Mouse (Mus musculus) hindbrain, embryonic 11.5 days (tissue): ENCODE measurements around the gene Vwc2l. TPM values are rescaled to one million over a fixed set of nuclear protein-coding genes. Genes with fewer than 3 reads are reported as not detected.

Experiments
- ATAC-seq: fragments of 200-750 bp; cut with Nextera tagmentation; 2 replicates; pipeline ENCODE4 v1.8.0; 2017; ENCODE audit warnings: mild to moderate bottlenecking, moderate TSS enrichment, moderate library complexity; ENCODE audit not compliant: low FRiP score
- DNase-seq: peaks from one replicate; pipeline ENCODE4 v3.0.0-alpha.2; 2015; ENCODE audit warnings: low spot score
- H3K27ac ChIP-seq: fragments of 300-500 bp; sonication (generic); 2 replicates; pipeline ENCODE4 v1.5.1; 2014; ENCODE audit warnings: mild to moderate bottlenecking, low read depth, low read length
- H3K27me3 ChIP-seq: fragments of 300-500 bp; sonication (generic); 2 replicates; pipeline ENCODE4 v1.6.1; 2014; ENCODE audit warnings: mild to moderate bottlenecking, low read length, moderate library complexity, mixed read lengths; ENCODE audit not compliant: control insufficient read depth, insufficient read depth
- H3K36me3 ChIP-seq: fragments of 300-500 bp; sonication (generic); 2 replicates; pipeline ENCODE4 v1.6.1; 2014; ENCODE audit warnings: mild to moderate bottlenecking, low read length, moderate library complexity, mixed read lengths; ENCODE audit not compliant: control insufficient read depth, insufficient read depth
- H3K4me1 ChIP-seq: fragments of 300-500 bp; sonication (generic); replicated peaks from 2 replicates; pipeline ENCODE4 v1.6.1; 2014; ENCODE audit warnings: low read length, mixed read lengths; ENCODE audit not compliant: control insufficient read depth, insufficient read depth
- H3K4me2 ChIP-seq: fragments of 300-500 bp; sonication (generic); replicated peaks from 2 replicates; pipeline ENCODE4 v1.6.1; 2014; ENCODE audit warnings: mild to moderate bottlenecking, low read depth, low read length
- H3K4me3 ChIP-seq: fragments of 300-500 bp; sonication (generic); 2 replicates; pipeline ENCODE4 v1.5.1; 2014; ENCODE audit warnings: low read depth, low read length
- H3K9ac ChIP-seq: fragments of 300-500 bp; sonication (generic); 2 replicates; pipeline ENCODE4 v1.6.1; 2014; ENCODE audit warnings: low read depth, low read length
- H3K9me3 ChIP-seq: fragments of 300-500 bp; sonication (generic); 2 replicates; pipeline ENCODE4 v1.6.1; 2016; ENCODE audit warnings: low read length; ENCODE audit not compliant: control insufficient read depth
- WGBS: fragments of 180-500 bp; shearing (Covaris S2); extraction: QIAGEN DNeasy Blood & Tissue Kit; methylation state at CpG from one replicate; pipeline ENCODE4 v1.1.7; 2014; 5-methylcytosine and 5-hydroxymethylcytosine counted together
- polyA plus RNA-seq: library from polyadenylated mRNA; unstranded; fragments of >200 nt; fragmentation: Nextera tagmentation; extraction: Ambion mirVana; gene quantifications from 2 replicates; pipeline ENCODE4 v1.2.1, GENCODE M21; 2014

The Vwc2l gene
- polyA plus RNA-seq, 1 experiment from 2014 or later = 1.2 TPM

DNA sequence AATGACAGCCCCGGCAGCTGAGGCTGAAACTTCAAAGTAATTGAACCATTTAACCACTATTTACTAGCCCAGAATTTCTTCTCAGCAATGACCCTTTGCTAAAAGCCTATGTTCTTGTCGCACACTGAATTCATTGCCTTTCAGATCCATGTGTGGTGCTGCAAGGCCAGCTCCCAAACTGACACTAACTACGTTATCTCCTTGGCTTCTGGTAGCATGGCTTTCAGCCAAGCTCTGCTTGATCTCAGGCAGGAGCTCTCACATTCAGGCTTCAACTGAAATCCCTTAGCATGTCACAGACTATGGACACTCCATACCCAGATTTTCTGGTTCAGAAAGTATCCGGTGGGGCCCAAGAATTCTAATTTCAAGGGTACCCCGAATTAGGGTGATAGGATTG, 140.6 kb downstream of the Vwc2l start:
- WGBS = 82% methylated on average over 5 of the region's 5 CpGs
- no peaks in the 10 kb centered on the region for H3K36me3 ChIP-seq
- H3K4me1 ChIP-seq = no peaks in the 10 kb centered on the region
- no peak overlapping the region for H3K4me2 ChIP-seq
- no peak overlapping the region for H3K9ac ChIP-seq
- ATAC-seq (no peak), DNase-seq (no peak)
- no peaks in the 10 kb centered on the region for H3K27me3 ChIP-seq
- no peaks in the 10 kb centered on the region for H3K9me3 ChIP-seq
- no peak overlapping the region for H3K4me3 ChIP-seq
- H3K27ac ChIP-seq = no peak overlapping the region

DNA sequence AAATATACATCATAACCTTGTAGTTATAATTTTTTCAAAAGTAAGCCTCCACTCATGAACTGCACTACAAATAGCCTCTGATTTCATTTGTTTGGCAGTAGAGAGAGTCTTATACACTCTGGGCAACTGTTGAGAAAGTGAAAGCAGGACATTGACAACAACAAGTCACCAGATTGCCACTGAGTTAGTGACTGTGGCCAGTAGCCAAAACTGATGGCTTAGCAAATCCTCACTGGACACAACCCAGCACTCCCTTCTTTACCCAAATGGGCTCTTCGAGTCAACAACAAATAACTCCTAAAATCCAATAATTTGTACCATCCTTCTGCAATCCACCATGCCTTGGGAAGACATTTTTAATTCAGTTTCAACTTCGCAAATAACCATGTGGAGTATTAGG, 155.0 kb downstream of the Vwc2l start:
- no peak overlapping the region for H3K9ac ChIP-seq
- H3K36me3 ChIP-seq = no peaks in the 10 kb centered on the region
- no peaks in the 10 kb centered on the region for H3K27me3 ChIP-seq
- 88% methylated on average over 2 of the region's 2 CpGs for WGBS
- H3K4me2 ChIP-seq = no peak overlapping the region
- no peak overlapping the region for H3K27ac ChIP-seq
- no peaks in the 10 kb centered on the region for H3K9me3 ChIP-seq
- no peaks in the 10 kb centered on the region for H3K4me1 ChIP-seq
- no peak for ATAC-seq
- DNase-seq = no peak
- H3K4me3 ChIP-seq = no peak overlapping the region

DNA sequence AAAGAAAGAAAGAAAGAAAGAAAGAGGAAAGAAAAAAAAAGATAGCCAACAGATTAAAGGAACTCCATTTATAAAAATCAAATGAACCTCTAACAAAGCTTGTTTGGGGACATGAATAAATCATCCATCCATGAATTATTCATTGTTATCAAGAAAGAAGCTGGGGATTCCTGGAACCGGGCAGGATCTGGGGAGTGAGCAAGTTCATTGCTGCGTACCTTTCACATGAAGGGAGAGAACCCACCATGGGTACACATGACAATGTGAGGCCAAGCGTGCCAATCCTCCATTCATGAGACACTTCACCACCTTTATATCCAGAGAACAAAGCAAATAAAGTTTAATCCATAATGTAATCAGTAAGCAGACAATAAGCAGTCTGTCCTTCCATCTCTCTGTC, 155.8 kb downstream of the Vwc2l start:
- WGBS = 53% methylated on average over 3 of the region's 3 CpGs
- DNase-seq = peak; percentile 24
- no peak overlapping the region for H3K27ac ChIP-seq
- H3K36me3 ChIP-seq = no peaks in the 10 kb centered on the region
- no peak overlapping the region for H3K4me2 ChIP-seq
- no peaks in the 10 kb centered on the region for H3K4me1 ChIP-seq
- ATAC-seq = peak; percentile 41; the same call in 1 of the 2 replicates
- no peaks in the 10 kb centered on the region for H3K9me3 ChIP-seq
- H3K9ac ChIP-seq = no peak overlapping the region
- no peaks in the 10 kb centered on the region for H3K27me3 ChIP-seq
- H3K4me3 ChIP-seq = no peak overlapping the region

DNA sequence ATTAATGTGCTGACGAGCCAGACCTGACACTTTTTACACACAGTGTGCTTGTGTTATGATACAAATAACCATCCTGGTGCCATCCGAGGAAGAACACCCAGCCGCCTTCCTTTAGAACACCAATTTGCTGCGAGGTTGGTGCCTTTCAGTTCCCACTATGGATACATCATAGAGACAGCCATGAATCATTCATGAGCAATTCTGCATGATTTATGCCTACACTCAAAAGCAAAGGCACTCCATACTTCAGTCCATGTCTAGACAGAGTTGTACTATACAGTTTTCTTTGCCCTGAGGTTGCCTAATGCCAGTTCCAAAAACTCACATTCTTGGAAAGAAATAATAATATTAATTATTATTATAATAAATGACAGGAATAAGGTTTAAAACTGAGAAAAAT, 158.6 kb downstream of the Vwc2l start:
- WGBS = 49% methylated on average over 4 of the region's 4 CpGs
- Histone ChIP-seq H3K36me3 (no peaks in the 10 kb centered on the region), H3K4me3 (no peak overlapping the region), H3K4me1 (no peaks in the 10 kb centered on the region), H3K9me3 (no peaks in the 10 kb centered on the region), H3K27me3 (no peaks in the 10 kb centered on the region), H3K4me2 (no peak overlapping the region), H3K27ac (no peak overlapping the region), H3K9ac (no peak overlapping the region)
- ATAC-seq (0 out of 2 replicates have a peak, but pooled peaks have one; percentile 58), DNase-seq (peak; percentile 14)

DNA sequence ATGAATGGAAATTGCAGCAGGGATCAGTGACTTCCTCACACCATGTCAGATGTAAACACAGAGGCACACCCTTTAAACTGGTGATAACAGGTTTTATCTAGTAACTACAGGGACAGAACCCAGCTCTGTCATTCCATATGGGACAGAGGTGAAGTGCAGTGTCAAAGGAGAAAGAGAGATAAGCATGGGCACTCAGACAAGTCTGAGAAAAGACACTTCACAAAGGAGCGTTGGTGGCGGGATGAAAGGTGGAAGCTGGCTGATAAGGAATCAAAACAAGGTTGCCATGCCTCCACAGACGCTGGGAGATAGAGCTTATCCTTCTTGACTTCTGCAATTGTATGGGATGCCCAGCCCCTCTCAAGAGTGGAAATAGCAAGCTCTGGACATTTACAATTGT, 176.8 kb downstream of the Vwc2l start:
- no peak for DNase-seq
- ATAC-seq = 0 out of 2 replicates have a peak, but pooled peaks have one; percentile 19
- Histone ChIP-seq H3K4me2 (no peak overlapping the region), H3K9me3 (no peaks in the 10 kb centered on the region), H3K27ac (no peak overlapping the region), H3K27me3 (no peaks in the 10 kb centered on the region), H3K36me3 (no peaks in the 10 kb centered on the region), H3K9ac (no peak overlapping the region), H3K4me3 (no peak overlapping the region), H3K4me1 (no peaks in the 10 kb centered on the region)
- WGBS = 82% methylated on average over 3 of the region's 3 CpGs

DNA sequence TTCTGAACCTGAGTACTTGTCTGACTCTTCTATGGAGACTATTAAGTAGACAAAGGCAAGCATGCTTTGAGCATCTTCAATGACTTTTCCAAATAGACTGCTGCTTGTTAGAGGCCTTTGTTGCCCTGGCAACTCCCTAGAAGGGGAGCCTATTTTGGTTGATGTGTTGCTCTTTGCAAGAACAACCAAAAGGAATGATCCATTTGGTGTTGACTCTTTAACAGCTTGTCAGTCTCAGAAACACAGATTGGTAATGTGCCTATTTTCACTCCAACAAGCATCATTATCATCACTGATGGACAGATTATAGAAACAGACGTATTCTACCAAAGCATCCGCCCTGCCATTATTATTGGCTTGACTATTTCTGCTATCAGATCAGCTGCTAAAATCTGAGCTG, 181.9 kb downstream of the Vwc2l start:
- ATAC-seq (no peak), DNase-seq (no peak)
- 93% methylated on average over 2 of the region's 2 CpGs for WGBS
- H3K27me3 ChIP-seq = no peaks in the 10 kb centered on the region
- H3K27ac ChIP-seq = no peak overlapping the region
- H3K9ac ChIP-seq = no peak overlapping the region
- no peak overlapping the region for H3K4me3 ChIP-seq
- H3K9me3 ChIP-seq = no peaks in the 10 kb centered on the region
- H3K4me2 ChIP-seq = no peak overlapping the region
- H3K36me3 ChIP-seq = no peaks in the 10 kb centered on the region
- H3K4me1 ChIP-seq = no peaks in the 10 kb centered on the region

DNA sequence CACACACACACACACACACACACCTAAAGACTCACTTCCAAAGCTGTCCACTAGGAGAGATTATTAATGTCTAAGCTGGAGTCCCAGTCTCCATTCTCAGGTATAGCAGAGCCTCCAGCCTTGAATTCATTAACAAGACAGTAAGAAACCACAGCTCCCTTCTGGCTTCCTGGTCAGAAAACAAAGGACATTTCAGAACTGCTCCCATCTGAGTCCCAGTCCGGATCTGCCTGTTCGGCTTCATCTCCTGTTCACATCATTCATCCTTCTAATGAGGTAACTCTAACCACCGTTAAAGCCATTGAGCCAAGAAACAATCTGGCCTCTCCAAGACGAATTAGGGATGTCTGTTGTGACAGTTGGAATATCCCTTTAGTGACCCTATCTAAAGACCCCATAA, 185.7 kb downstream of the Vwc2l start:
- DNase-seq = no peak
- H3K27me3 ChIP-seq = no peaks in the 10 kb centered on the region
- no peak overlapping the region for H3K27ac ChIP-seq
- H3K9me3 ChIP-seq = no peaks in the 10 kb centered on the region
- H3K9ac ChIP-seq = no peak overlapping the region
- no peak for ATAC-seq
- 65% methylated on average over 4 of the region's 4 CpGs for WGBS
- no peaks in the 10 kb centered on the region for H3K36me3 ChIP-seq
- H3K4me1 ChIP-seq = no peaks in the 10 kb centered on the region
- H3K4me3 ChIP-seq = no peak overlapping the region
- H3K4me2 ChIP-seq = no peak overlapping the region

DNA sequence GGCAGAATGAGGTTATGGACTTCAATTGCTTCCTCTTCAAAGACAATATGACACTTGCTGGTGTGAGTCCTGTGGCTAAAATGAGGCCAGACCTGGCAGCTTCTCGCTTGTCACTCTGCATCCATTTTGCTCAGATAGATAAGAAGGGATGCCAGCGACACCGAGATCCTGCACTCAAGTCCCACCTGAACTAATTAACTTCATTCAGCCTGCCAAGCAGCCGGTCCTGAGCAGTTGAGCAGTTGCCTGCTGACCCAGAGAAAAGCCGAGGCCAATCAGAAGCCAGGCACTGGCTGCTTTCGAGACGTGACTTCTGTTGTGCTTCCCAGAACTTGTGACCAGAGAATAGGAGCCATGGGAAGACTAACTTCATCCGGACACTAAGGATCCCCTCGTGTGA, 187.6 kb downstream of the Vwc2l start:
- no peaks in the 10 kb centered on the region for H3K9me3 ChIP-seq
- H3K9ac ChIP-seq = no peak overlapping the region
- H3K4me1 ChIP-seq = no peaks in the 10 kb centered on the region
- DNase-seq (no peak), ATAC-seq (no peak)
- no peaks in the 10 kb centered on the region for H3K36me3 ChIP-seq
- WGBS = 76% methylated on average over 9 of the region's 9 CpGs
- H3K4me2 ChIP-seq = no peak overlapping the region
- H3K27me3 ChIP-seq = no peaks in the 10 kb centered on the region
- H3K4me3 ChIP-seq = no peak overlapping the region
- no peak overlapping the region for H3K27ac ChIP-seq

DNA sequence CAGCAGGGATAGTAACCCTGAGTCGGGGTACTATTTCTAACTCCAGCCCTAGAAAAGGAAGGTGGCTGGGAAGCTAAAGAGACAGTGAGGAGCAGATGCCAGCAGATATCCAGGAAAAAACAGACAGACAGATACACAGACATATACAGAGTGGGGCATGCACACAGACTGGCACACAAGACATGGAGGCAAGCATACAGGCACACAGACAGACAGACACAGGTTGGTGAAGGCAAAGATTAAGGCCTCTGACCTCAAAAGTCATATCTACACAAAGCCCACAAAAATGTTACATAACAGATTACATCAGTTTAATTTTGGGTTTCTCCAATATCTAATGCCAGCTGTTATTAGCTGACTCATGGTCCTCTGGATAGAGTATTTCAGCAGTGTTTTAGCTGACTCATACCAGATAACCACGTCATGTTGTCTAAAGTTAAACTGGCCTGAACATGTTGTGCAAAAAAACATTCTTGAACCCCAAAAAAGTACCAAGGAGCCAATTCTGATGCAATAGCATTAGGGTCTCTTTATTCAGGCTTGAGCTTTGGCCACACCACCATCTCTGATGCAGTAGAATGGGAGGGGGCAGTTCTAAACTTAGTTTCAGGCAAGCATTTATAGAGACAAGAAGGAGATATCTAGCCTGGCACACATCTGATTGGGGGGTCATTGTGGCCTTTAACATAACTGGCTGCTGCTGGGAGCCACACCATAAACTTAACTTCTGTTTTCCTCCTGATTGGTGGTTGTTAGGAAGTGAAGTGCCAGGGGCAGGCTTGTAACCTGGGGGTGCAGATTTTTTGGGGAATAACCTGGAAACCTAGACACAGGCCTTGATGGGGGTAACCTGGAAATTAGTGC, 192.9 kb downstream of the Vwc2l start:
- H3K9me3 ChIP-seq = no peaks in the 10 kb centered on the region
- no peak overlapping the region for H3K4me3 ChIP-seq
- H3K4me2 ChIP-seq = no peak overlapping the region
- no peaks in the 10 kb centered on the region for H3K27me3 ChIP-seq
- H3K4me1 ChIP-seq = no peaks in the 10 kb centered on the region
- H3K36me3 ChIP-seq = no peaks in the 10 kb centered on the region
- no peak overlapping the region for H3K27ac ChIP-seq
- whole genome bisulfite sequencing = 87% methylated on average over 2 of the region's 2 CpGs
- H3K9ac ChIP-seq = no peak overlapping the region
- no peak for DNase-seq
- ATAC-seq = no peak
